Comparison of ENCODE assay signal across 22 mouse cellular contexts in genomic region chr19:40812778-40813177, GRCm38 (mm10). TPM values are rescaled to one million over a fixed set of nuclear protein-coding genes. Genes with fewer than 3 reads are reported as not detected.
A peak's percentile ranks its signal among the peaks of the same experiment; 100 is the strongest.
DNase-seq lines count a peak whose midpoint lies in the region; ATAC-seq and TF ChIP-seq lines count a peak whose summit lies in the region.
"Had no signal": no experiment of that assay in that cellular context is flagged by ENCODE, and none has a peak within 500 bp of the region (broad histone marks: within the 10 kb centered on the region; RNA-seq: fewer than 3 reads in every experiment).

No protein-coding gene starts in this region.

- TF ChIP-seq POLR2A in MEL (IDR thresholded peaks at IDR 0.05; ENCODE audit: control insufficient read depth in 1 of 2, insufficient read depth in 1 of 2, low read depth in 1 of 2, low read length in 2 of 2, poor library complexity in 1 of 2) = no peak

- no peak for ATAC-seq in heart, embryonic 13.5 days (ENCODE audit: extremely low read depth, insufficient number of reproducible peaks, low FRiP score, low TSS enrichment)
- ATAC-seq in erythroid progenitor cell, adult 5-6 weeks (replicated peaks; ENCODE audit: low FRiP score, poor library complexity, severe bottlenecking) = peak; percentile 45
- peak; percentile 54 for ATAC-seq in liver, embryonic 16.5 days (ENCODE audit: low read depth)
- ATAC-seq: forebrain, postnatal 0 days; inflammation-experienced regulatory T-cells, adult 6 months had no signal

- no peak overlapping the region; the same call in 1 of the 2 replicates for H3K4me3 ChIP-seq in heart, embryonic 13.5 days
- no peak overlapping the region for H3K4me3 ChIP-seq in heart, embryonic 10.5 days
- H3K4me3 ChIP-seq in MEL (ENCODE audit: control insufficient read depth in 1 of 2, insufficient read depth in 1 of 2, low read depth in 2 of 2, low read length in 2 of 2) = peak overlapping the region; percentile 13 to 17; a peak in 2 of 4 replicates
- peak overlapping the region; percentile 38 for H3K4me3 ChIP-seq in liver, embryonic 16.5 days (ENCODE audit: low read depth, low read length)
- H3K4me3 ChIP-seq in left cerebral cortex, adult 2 months = no peak overlapping the region
- H3K4me3 ChIP-seq: embryonic facial prominence, embryonic 12.5 days; hindbrain, embryonic 12.5 days; limb, embryonic 13.5 days; stomach, embryonic 15.5 days had no signal

- TF ChIP-seq RAD21 in MEL (IDR thresholded peaks at IDR 0.05; ENCODE audit: low read depth, low read length) = no peak

- intact Hi-C loops in left cerebral cortex, adult 2 months (cut with DNase I) = no loop called here

- no peak overlapping the region for H3K9ac ChIP-seq in heart, embryonic 13.5 days
- no peak overlapping the region for H3K9ac ChIP-seq in MEL (ENCODE audit: control insufficient read depth, low read depth, low read length, poor library complexity, severe bottlenecking)
- H3K9ac ChIP-seq in liver, embryonic 16.5 days (ENCODE audit: low read depth, low read length) = peak overlapping the region; percentile 48
- H3K9ac ChIP-seq: embryonic facial prominence, embryonic 12.5 days; forebrain, postnatal 0 days; hindbrain, embryonic 12.5 days; limb, embryonic 13.5 days; stomach, embryonic 15.5 days had no signal

- peak overlapping the region; percentile 60 for H3K4me2 ChIP-seq in heart, embryonic 13.5 days
- H3K4me2 ChIP-seq in liver, embryonic 16.5 days (ENCODE audit: low read depth, low read length) = peak overlapping the region; percentile 62
- H3K4me2 ChIP-seq: embryonic facial prominence, embryonic 12.5 days; hindbrain, embryonic 12.5 days; limb, embryonic 13.5 days; stomach, embryonic 15.5 days had no signal

- DNase-seq in heart, embryonic 10.5 days (ENCODE audit: low spot score) = no peak
- peak; percentile 11 for DNase-seq in MEL (ENCODE audit: low read depth, low spot score)
- DNase-seq in thymus, postnatal 0 days (ENCODE audit: low spot score) = no peak
- no peak for DNase-seq in left cerebral cortex, adult 2 months (ENCODE audit: extremely low spot score in 1 of 2, low spot score in 2 of 2)
- DNase-seq in layer of hippocampus, adult 9-11 months = no peak
- DNase-seq: adrenal gland, adult 2 months; cerebellum, adult 9-11 months; forebrain, postnatal 0 days; heart, postnatal 14 days; kidney, adult 2 months; kidney, postnatal 36 days; midbrain, embryonic 14.5 days; right cerebral cortex, postnatal 14 days; thymus, adult 18-20 months had no signal

- H3K79me2 ChIP-seq in MEL (ENCODE audit: control insufficient read depth, insufficient read depth, low read length, poor library complexity) = no peaks in the 10 kb centered on the region

- no peak for TF ChIP-seq EP300 in MEL (IDR thresholded peaks at IDR 0.05; ENCODE audit: low read depth in 1 of 2, low read length in 2 of 2)

- H3K4me1 ChIP-seq in heart, embryonic 13.5 days = peaks cover 26% of the 10 kb centered on the region
- peaks cover 17% of the 10 kb centered on the region for H3K4me1 ChIP-seq in heart, embryonic 10.5 days
- peaks cover 4 to 14% of the 10 kb centered on the region in 2 experiments for H3K4me1 ChIP-seq in MEL (ENCODE audit: control insufficient read depth in 1 of 2, insufficient read depth in 2 of 2, low read length in 2 of 2)
- peaks cover 28% of the 10 kb centered on the region for H3K4me1 ChIP-seq in liver, embryonic 16.5 days (ENCODE audit: control insufficient read depth, low read depth, low read length)
- H3K4me1 ChIP-seq: embryonic facial prominence, embryonic 12.5 days; hindbrain, embryonic 12.5 days; stomach, embryonic 15.5 days had no signal

- no peak overlapping the region for H3K27ac ChIP-seq in heart, embryonic 13.5 days (replicated peaks)
- no peak overlapping the region for H3K27ac ChIP-seq in heart, embryonic 10.5 days
- H3K27ac ChIP-seq in MEL (ENCODE audit: control insufficient read depth, low read depth, low read length) = no peak overlapping the region; the same call in 1 of the 2 replicates
- H3K27ac ChIP-seq in liver, embryonic 16.5 days (ENCODE audit: low read length) = peak overlapping the region; percentile 94
- H3K27ac ChIP-seq in left cerebral cortex, adult 2 months = no peak overlapping the region
- H3K27ac ChIP-seq: embryonic facial prominence, embryonic 12.5 days; hindbrain, embryonic 12.5 days; limb, embryonic 13.5 days; stomach, embryonic 15.5 days had no signal

- H3K36me3 ChIP-seq in heart, embryonic 13.5 days = no peaks in the 10 kb centered on the region
- H3K36me3 ChIP-seq in heart, embryonic 10.5 days = no peaks in the 10 kb centered on the region
- H3K36me3 ChIP-seq in MEL (ENCODE audit: control insufficient read depth in 1 of 2, insufficient read depth in 2 of 2, low read length in 2 of 2) = peaks cover 0 to 11% of the 10 kb centered on the region in 2 experiments; a peak in 2 of 4 replicates
- H3K36me3 ChIP-seq in liver, embryonic 16.5 days (ENCODE audit: control insufficient read depth, insufficient read depth) = no peaks in the 10 kb centered on the region
- H3K36me3 ChIP-seq: embryonic facial prominence, embryonic 12.5 days; hindbrain, embryonic 12.5 days; limb, embryonic 13.5 days; stomach, embryonic 15.5 days had no signal

- H3K9me3 ChIP-seq in heart, embryonic 13.5 days = no peaks in the 10 kb centered on the region
- no peaks in the 10 kb centered on the region for H3K9me3 ChIP-seq in heart, embryonic 10.5 days
- no peaks in the 10 kb centered on the region for H3K9me3 ChIP-seq in MEL (replicated peaks; ENCODE audit: insufficient read depth, low read length)
- H3K9me3 ChIP-seq in liver, embryonic 16.5 days (replicated peaks; ENCODE audit: control insufficient read depth, low read length) = no peaks in the 10 kb centered on the region
- H3K9me3 ChIP-seq: embryonic facial prominence, embryonic 12.5 days; hindbrain, embryonic 12.5 days; limb, embryonic 13.5 days; stomach, embryonic 15.5 days had no signal

- no peak for TF ChIP-seq CTCF in MEL (IDR thresholded peaks at IDR 0.05 in 2 of 3, conservative IDR thresholded peaks at IDR 0.05 in 1 of 3; ENCODE audit: control insufficient read depth in 1 of 3, insufficient read depth in 1 of 3, low read depth in 2 of 3, low read length in 3 of 3, poor library complexity in 1 of 3, severe bottlenecking in 1 of 3)
- TF ChIP-seq CTCF in left cerebral cortex, adult 2 months (IDR thresholded peaks at IDR 0.05) = no peak

- H3K27me3 ChIP-seq in heart, embryonic 13.5 days (replicated peaks) = peaks cover 18% of the 10 kb centered on the region
- peaks cover 4% of the 10 kb centered on the region; the same call in 1 of the 2 replicates for H3K27me3 ChIP-seq in heart, embryonic 10.5 days (ENCODE audit: insufficient read depth, poor library complexity, severe bottlenecking)
- H3K27me3 ChIP-seq in MEL (ENCODE audit: control insufficient read depth in 1 of 2, insufficient read depth in 2 of 2, low read length in 2 of 2) = 0 out of 4 replicates have a peak, but pooled peaks cover 0 to 3% of the 10 kb centered on the region in 2 experiments
- H3K27me3 ChIP-seq in liver, embryonic 16.5 days (ENCODE audit: control insufficient read depth, insufficient read depth, low read depth, low read length) = no peaks in the 10 kb centered on the region
- H3K27me3 ChIP-seq: embryonic facial prominence, embryonic 12.5 days; hindbrain, embryonic 12.5 days; limb, embryonic 13.5 days; stomach, embryonic 15.5 days had no signal

- WGBS in heart, embryonic 13.5 days = 16% methylated on average over 3 of the region's 3 CpGs
- 34% methylated on average over 3 of the region's 3 CpGs for WGBS in heart, embryonic 10.5 days
- WGBS in liver, embryonic 16.5 days (ENCODE audit: insufficient replicate concordance) = 17% methylated on average over 3 of the region's 3 CpGs

TF ChIP-seq in MEL, 35 proteins besides CTCF, POLR2A, EP300 and RAD21:
- TF ChIP-seq NELFE (IDR thresholded peaks at IDR 0.05; ENCODE audit: low read depth, low read length) = no peak
- TF ChIP-seq GATA1 (IDR thresholded peaks at IDR 0.05; ENCODE audit: low read depth, low read length) = peak; percentile 27; the same call in 1 of the 2 replicates
- no peak for TF ChIP-seq MAZ (IDR thresholded peaks at IDR 0.05; ENCODE audit: low read depth, low read length)
- TF ChIP-seq HCFC1 (IDR thresholded peaks at IDR 0.05; ENCODE audit: low read depth, low read length) = no peak

RNA-seq across cellular contexts. Expression of gene Ccnj, which starts 18.3 kb away (rescaled TPM):
- polyA plus RNA-seq in heart, embryonic 13.5 days (2015; fragmentation: Nextera tagmentation; extraction: Ambion mirVana) = 7.9 and 10.0 TPM in 2 replicates
- 12.3 and 14.7 TPM in 2 replicates for polyA plus RNA-seq in heart, embryonic 10.5 days (2016; fragmentation: Nextera tagmentation; extraction: Ambion mirVana)
- 7.1 and 8.5 TPM in 2 replicates for total RNA-seq in MEL (2012; rRNA removed)
- polyA plus RNA-seq in MEL (2012; ENCODE audit: insufficient read depth in 1 of 2, insufficient read length in 2 of 2, low read depth in 1 of 2, low replicate concordance in 2 of 2, missing spikeins in 1 of 2) = 10 to 100 TPM in 1 of 2 experiments, not detected in 1; 10.7 TPM
- total RNA-seq in erythroid progenitor cell, adult 5-6 weeks (2015; ENCODE audit: low replicate concordance) = 0.36 and 1.3 TPM in 2 replicates
- 0.15 and 1.9 TPM in 2 replicates for total RNA-seq in erythroid progenitor cell, adult 5-6 weeks (2017; ENCODE audit: low replicate concordance)
- polyA plus RNA-seq in liver, embryonic 16.5 days (2015; fragmentation: Nextera tagmentation; extraction: Ambion mirVana) = 2.6 TPM in 2 replicates
- 7.6 and 8.7 TPM in 2 replicates for polyA plus RNA-seq in thymus, postnatal 0 days (2015; fragmentation: Nextera tagmentation; extraction: Ambion mirVana)
- 1 to 10 TPM; 8.2 to 8.6 TPM for total RNA-seq in left cerebral cortex, adult 2 months (2021)

Comparison
In these comparisons a context has a peak if more than half of its experiments do, and no peak if none do; other contexts are left out.
1. H3K4me3 ChIP-seq: peak in MEL (2 of 2) and liver, embryonic 16.5 days (single experiment); none in heart, embryonic 13.5 days (single experiment), heart, embryonic 10.5 days (single experiment) and left cerebral cortex, adult 2 months (single experiment).